Mouse (Mus musculus) heart, postnatal 0 days (tissue): ENCODE measurements at regions not wholly inside any gene's neighbourhood (a gene's known extent, or its start where the extent isn't known, plus 50 kb on each side); places are given as distances from the start of the nearest gene placed in this dataset.

Source experiments
- ATAC-seq: fragments of 200-750 bp; cut with Nextera tagmentation; 2 replicates; pipeline ENCODE4 v1.8.0; 2017; ENCODE audit warnings: low read depth, moderate number of reproducible peaks, moderate library complexity; ENCODE audit not compliant: insufficient read depth
- DNase-seq: peaks from one replicate; pipeline ENCODE4 v3.0.0-alpha.2; 2016; ENCODE audit warnings: low spot score
- H3K27ac ChIP-seq: fragments of 300-500 bp; sonication (generic); 2 replicates; pipeline ENCODE4 v1.5.1; 2014; ENCODE audit warnings: low read depth, mild to moderate bottlenecking
- H3K27me3 ChIP-seq: fragments of 300-500 bp; sonication (generic); 2 replicates; pipeline ENCODE4 v1.6.1; 2014; ENCODE audit warnings: low read length, mixed read lengths; ENCODE audit not compliant: control insufficient read depth, insufficient read depth
- H3K36me3 ChIP-seq: fragments of 300-500 bp; sonication (generic); replicated peaks from 2 replicates; pipeline ENCODE4 v1.6.1; 2014; ENCODE audit warnings: low read length, mixed read lengths; ENCODE audit not compliant: control insufficient read depth, insufficient read depth
- H3K4me1 ChIP-seq: fragments of 300-500 bp; sonication (generic); 2 replicates; pipeline ENCODE4 v1.6.1; 2014; ENCODE audit warnings: antibody characterized with exemption; ENCODE audit not compliant: control insufficient read depth, insufficient read depth
- H3K4me2 ChIP-seq: fragments of 300-500 bp; sonication (generic); 2 replicates; pipeline ENCODE4 v1.6.1; 2014; ENCODE audit warnings: low read depth, mild to moderate bottlenecking, low read length, moderate library complexity
- H3K4me3 ChIP-seq: fragments of 300-500 bp; sonication (generic); 2 replicates; pipeline ENCODE4 v1.5.1; 2014; ENCODE audit warnings: low read depth, low read length
- H3K9ac ChIP-seq: fragments of 300-500 bp; sonication (generic); replicated peaks from 2 replicates; pipeline ENCODE4 v1.6.1; 2014; ENCODE audit warnings: low read depth, low read length, mixed read lengths
- H3K9me3 ChIP-seq: fragments of 300-500 bp; sonication (generic); replicated peaks from 2 replicates; pipeline ENCODE4 v1.6.1; 2016; ENCODE audit warnings: low read length; ENCODE audit not compliant: control insufficient read depth
- CTCF ChIP-seq: IDR thresholded peaks from 2 replicates; pipeline ENCODE4 v1.5.1; 2016; ENCODE audit warnings: antibody characterized with exemption, control low read depth, low read depth
- EP300 ChIP-seq: IDR thresholded peaks from 2 replicates; pipeline ENCODE4 v1.6.1; 2016; ENCODE audit warnings: antibody characterized with exemption, low read depth
- WGBS: fragments of 180-500 bp; shearing (Covaris S2); extraction: QIAGEN DNeasy Blood & Tissue Kit; methylation state at CpG from one replicate; pipeline ENCODE4 v1.1.7; 2014; 5-methylcytosine and 5-hydroxymethylcytosine counted together

GRCm38 (mm10) chr15:70594295-70594694 is 3240.1 kb upstream of the Gm6569 start:
- no peaks in the 10 kb centered on the region for H3K4me1 ChIP-seq
- DNase-seq (no peak), ATAC-seq (no peak)
- no peaks in the 10 kb centered on the region for H3K9me3 ChIP-seq
- H3K36me3 ChIP-seq = no peaks in the 10 kb centered on the region
- 49% methylated on average over 1 of the region's 1 CpGs for WGBS
- no peak overlapping the region for H3K27ac ChIP-seq
- no peak overlapping the region for H3K9ac ChIP-seq
- H3K4me3 ChIP-seq = no peak overlapping the region
- H3K4me2 ChIP-seq = no peak overlapping the region
- no peak for TF ChIP-seq CTCF
- no peak for TF ChIP-seq EP300
- H3K27me3 ChIP-seq = no peaks in the 10 kb centered on the region

- WGBS = 55% methylated on average over 2 of the region's 2 CpGs
Measured at GRCm38 (mm10) chr15:70600762-70601489, 3233.4 kb upstream of the Gm6569 start.

GRCm38 (mm10) chr15:70605251-70605650 is 3229.1 kb upstream of the Gm6569 start:
- no peak for DNase-seq
- no peaks in the 10 kb centered on the region for H3K4me1 ChIP-seq
- no peaks in the 10 kb centered on the region for H3K9me3 ChIP-seq
- no peak overlapping the region for H3K27ac ChIP-seq
- H3K4me2 ChIP-seq = no peak overlapping the region
- no peak for TF ChIP-seq CTCF
- TF ChIP-seq EP300 = no peak
- no peaks in the 10 kb centered on the region for H3K27me3 ChIP-seq
- WGBS = 65% methylated on average over 4 of the region's 4 CpGs
- H3K4me3 ChIP-seq = no peak overlapping the region
- no peak for ATAC-seq
- H3K36me3 ChIP-seq = no peaks in the 10 kb centered on the region
- H3K9ac ChIP-seq = no peak overlapping the region

More at GRCm38 (mm10) chr15:70600762-70601489, 3233.4 kb upstream of the Gm6569 start:
- no peak overlapping the region for H3K4me3 ChIP-seq
- no peak overlapping the region for H3K9ac ChIP-seq
- no peak overlapping the region for H3K4me2 ChIP-seq
- no peaks in the 10 kb centered on the region for H3K27me3 ChIP-seq
- H3K9me3 ChIP-seq = no peaks in the 10 kb centered on the region
- H3K4me1 ChIP-seq = no peaks in the 10 kb centered on the region
- no peaks in the 10 kb centered on the region for H3K36me3 ChIP-seq
- no peak overlapping the region for H3K27ac ChIP-seq
- no peak for ATAC-seq
- no peak for TF ChIP-seq CTCF
- TF ChIP-seq EP300 = no peak
- DNase-seq = no peak

- TF ChIP-seq CTCF = no peak
- no peak for TF ChIP-seq EP300
Measured at GRCm38 (mm10) chr15:70606896-70607295, 3227.5 kb upstream of the Gm6569 start.

GRCm38 (mm10) chr15:70618131-70618674 is 3216.2 kb upstream of the Gm6569 start:
- H3K4me1 ChIP-seq = no peaks in the 10 kb centered on the region
- TF ChIP-seq EP300 = no peak
- TF ChIP-seq CTCF = no peak
- ATAC-seq = no peak
- WGBS = 48% methylated on average over 2 of the region's 2 CpGs
- H3K4me2 ChIP-seq = no peak overlapping the region
- DNase-seq = no peak
- no peaks in the 10 kb centered on the region for H3K9me3 ChIP-seq
- no peak overlapping the region for H3K27ac ChIP-seq
- H3K4me3 ChIP-seq = no peak overlapping the region
- H3K9ac ChIP-seq = no peak overlapping the region
- H3K27me3 ChIP-seq = no peaks in the 10 kb centered on the region
- H3K36me3 ChIP-seq = no peaks in the 10 kb centered on the region

More at GRCm38 (mm10) chr15:70606896-70607295, 3227.5 kb upstream of the Gm6569 start:
- Histone ChIP-seq H3K4me3 (no peak overlapping the region), H3K27me3 (no peaks in the 10 kb centered on the region), H3K9ac (no peak overlapping the region), H3K9me3 (no peaks in the 10 kb centered on the region), H3K4me2 (no peak overlapping the region), H3K36me3 (no peaks in the 10 kb centered on the region), H3K27ac (no peak overlapping the region), H3K4me1 (no peaks in the 10 kb centered on the region)
- ATAC-seq (no peak), DNase-seq (no peak)
- WGBS = 76% methylated on average over 1 of the region's 1 CpGs
